Mouse (Mus musculus) adrenal gland, postnatal 4 days (tissue): Measurements from ENCODE around the gene Cntn1. TPM values are rescaled to one million over a fixed set of nuclear protein-coding genes. Genes with fewer than 3 reads are reported as not detected.
A peak's percentile ranks its signal among the peaks of the same experiment; 100 is the strongest.
"Not testable (repeated sequence)": the region's sequence is repeated elsewhere in the genome, so short reads cannot be mapped to it uniquely, and the experiment has no call there.

Experiments
- DNase-seq, 2 experiments: peaks; one replicate each; pipeline ENCODE4 v3.0.0; 2021 to 2022; ENCODE audit warnings: low spot score in 2 of 2, mixed read lengths in 2 of 2
- total RNA-seq, 2 experiments: library from RNA; stranded (reverse); gene quantifications; 2 replicates each; pipeline ENCODE4 v1.2.3; 2021

The Cntn1 gene
- total RNA-seq, 2 experiments from 2014 or later, result 5.7 to 7.4 TPM

- DNase-seq, result peak in 1 of 2 experiments; percentile 3
Measured at GRCm38 (mm10) chr15:92264980-92265707, 214.2 kb downstream of the Cntn1 start.

GRCm38 (mm10) chr15:92268341-92268740 lies 217.4 kb downstream of the Cntn1 start:
- no peak for DNase-seq

- DNase-seq, result no peak
Measured at GRCm38 (mm10) chr15:92268741-92269322, 217.9 kb downstream of the Cntn1 start.

GRCm38 (mm10) chr15:92271801-92272365 lies 220.9 kb downstream of the Cntn1 start:
- no peak for DNase-seq

GRCm38 (mm10) chr15:92276826-92277225 lies 225.9 kb downstream of the Cntn1 start:
- DNase-seq, result no peak

GRCm38 (mm10) chr15:92277984-92278383 lies 227.0 kb downstream of the Cntn1 start:
- DNase-seq, result no peak

- no peak for DNase-seq
Measured at GRCm38 (mm10) chr15:92280966-92281365, 230.0 kb downstream of the Cntn1 start.

GRCm38 (mm10) chr15:92287616-92288015 lies 236.7 kb downstream of the Cntn1 start:
- DNase-seq, result no peak

GRCm38 (mm10) chr15:92296479-92296878 lies 245.5 kb downstream of the Cntn1 start:
- no peak for DNase-seq

GRCm38 (mm10) chr15:92302796-92303195 lies 251.8 kb downstream of the Cntn1 start:
- no peak for DNase-seq

- DNase-seq, result no peak
Measured at GRCm38 (mm10) chr15:92304221-92304620, 253.3 kb downstream of the Cntn1 start.

GRCm38 (mm10) chr15:92321959-92322358 lies 271.0 kb downstream of the Cntn1 start:
- no peak for DNase-seq

- no peak for DNase-seq
Measured at GRCm38 (mm10) chr15:92327111-92327510, 276.1 kb downstream of the Cntn1 start.

GRCm38 (mm10) chr15:92340253-92340652 lies 289.3 kb downstream of the Cntn1 start:
- DNase-seq, result no peak

GRCm38 (mm10) chr15:92341424-92341823 lies 290.5 kb downstream of the Cntn1 start:
- DNase-seq, result no peak

- no peak for DNase-seq
Measured at GRCm38 (mm10) chr15:92344136-92344869, 293.3 kb downstream of the Cntn1 start.

- DNase-seq, result no peak
Measured at GRCm38 (mm10) chr15:92347426-92347825, 296.5 kb downstream of the Cntn1 start.

GRCm38 (mm10) chr15:92347902-92348301 lies 296.9 kb downstream of the Cntn1 start:
- DNase-seq, result no peak

- DNase-seq, result not testable (repeated sequence)
Measured at GRCm38 (mm10) chr15:92348453-92348852, 297.5 kb downstream of the Cntn1 start.

GRCm38 (mm10) chr15:92364153-92364552 lies 313.2 kb downstream of the Cntn1 start:
- DNase-seq, result no peak

- no peak for DNase-seq
Measured at GRCm38 (mm10) chr15:92364592-92364991, 313.6 kb downstream of the Cntn1 start.
